Mouse (Mus musculus) liver, embryonic 14.5 days (tissue): ENCODE data around the gene Wnt1.

ENCODE experiments used
- CTCF ChIP-seq: IDR thresholded peaks from 2 replicates; pipeline ENCODE4 v1.5.1; 2016; ENCODE audit warnings: antibody characterized with exemption, low read depth, control low read depth
- EP300 ChIP-seq: IDR thresholded peaks from 2 replicates; pipeline ENCODE4 v1.6.1; 2016; ENCODE audit warnings: antibody characterized with exemption, low read depth

DNA sequence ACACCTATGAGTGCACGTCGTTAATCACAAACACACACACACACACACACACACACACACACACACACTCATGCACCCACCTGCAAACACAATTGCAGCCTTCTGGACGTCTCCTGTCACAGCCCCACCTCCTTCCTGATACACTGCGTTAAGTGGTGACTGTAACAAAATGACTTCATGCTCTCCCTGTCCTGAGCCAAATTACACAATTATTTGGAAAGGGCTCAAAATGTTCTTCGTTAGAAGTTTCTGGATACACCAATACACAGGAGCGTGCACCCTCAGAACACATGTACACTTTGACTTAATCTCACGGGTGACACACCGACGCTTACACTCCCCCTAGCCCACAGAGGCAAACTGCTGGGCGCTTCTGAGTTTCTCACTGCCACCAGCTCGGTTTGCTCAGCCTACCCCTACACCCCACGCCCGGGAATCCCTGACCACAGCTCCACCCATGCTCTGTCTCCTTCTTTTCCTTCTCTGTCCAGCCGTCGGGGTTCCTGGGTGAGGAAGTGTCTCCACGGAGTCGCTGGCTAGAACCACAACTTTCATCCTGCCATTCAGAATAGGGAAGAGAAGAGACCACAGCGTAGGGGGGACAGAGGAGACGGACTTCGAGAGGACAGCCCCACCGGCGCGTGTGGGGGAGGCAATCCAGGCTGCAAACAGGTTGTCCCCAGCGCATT is 541 bp upstream of the Wnt1 start:
- TF ChIP-seq EP300 (no peak), CTCF (no peak)
